Mouse (Mus musculus): ENCODE measurements around the gene Cd200r1. TPM values are rescaled to one million over a fixed set of nuclear protein-coding genes. Genes with fewer than 3 reads are reported as not detected.

Gene Cd200r1
- polyA plus RNA-seq (2017; shearing (Covaris generic)) = 40.1 TPM

DNA sequence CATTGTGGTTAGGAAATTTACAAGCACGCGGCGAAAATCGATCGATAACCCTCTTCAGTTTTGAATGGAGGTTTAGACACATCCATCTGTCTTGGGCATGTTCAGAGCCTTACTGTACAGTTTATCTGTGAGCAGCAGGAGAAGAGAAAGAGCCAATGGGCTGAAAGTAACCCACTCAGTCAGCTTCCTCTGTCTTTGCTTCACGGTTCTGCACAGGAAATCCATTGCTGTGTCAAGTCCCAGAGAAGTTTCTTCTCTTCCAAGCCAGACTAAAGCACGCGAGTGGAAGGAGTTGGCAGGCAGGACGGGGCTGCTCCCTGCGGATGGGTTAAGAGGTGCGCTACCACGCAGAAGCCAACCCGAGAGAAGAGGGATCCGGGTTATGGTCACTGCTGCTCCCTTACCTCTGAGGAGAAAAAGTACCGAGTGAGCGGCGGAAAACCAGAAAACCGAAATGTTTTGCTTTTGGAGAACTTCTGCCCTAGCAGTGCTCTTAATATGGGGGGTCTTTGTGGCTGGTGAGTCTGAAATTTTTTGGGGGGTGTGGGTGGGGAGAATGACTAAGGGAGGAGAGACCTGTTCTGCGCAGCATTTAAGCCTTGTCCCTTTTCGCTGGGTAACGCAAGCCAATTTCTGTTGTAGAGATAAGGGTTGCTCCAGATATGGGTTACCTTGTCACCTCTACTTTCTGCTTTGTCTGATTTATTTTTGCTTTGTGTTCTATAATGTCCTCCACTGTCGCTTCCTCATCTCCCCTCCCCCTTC is at the start of gene Cd200r1:
TSS of gene Cd200r1 (plus strand) at position 182 of the 765 bp plus-strand sequence.

DNA sequence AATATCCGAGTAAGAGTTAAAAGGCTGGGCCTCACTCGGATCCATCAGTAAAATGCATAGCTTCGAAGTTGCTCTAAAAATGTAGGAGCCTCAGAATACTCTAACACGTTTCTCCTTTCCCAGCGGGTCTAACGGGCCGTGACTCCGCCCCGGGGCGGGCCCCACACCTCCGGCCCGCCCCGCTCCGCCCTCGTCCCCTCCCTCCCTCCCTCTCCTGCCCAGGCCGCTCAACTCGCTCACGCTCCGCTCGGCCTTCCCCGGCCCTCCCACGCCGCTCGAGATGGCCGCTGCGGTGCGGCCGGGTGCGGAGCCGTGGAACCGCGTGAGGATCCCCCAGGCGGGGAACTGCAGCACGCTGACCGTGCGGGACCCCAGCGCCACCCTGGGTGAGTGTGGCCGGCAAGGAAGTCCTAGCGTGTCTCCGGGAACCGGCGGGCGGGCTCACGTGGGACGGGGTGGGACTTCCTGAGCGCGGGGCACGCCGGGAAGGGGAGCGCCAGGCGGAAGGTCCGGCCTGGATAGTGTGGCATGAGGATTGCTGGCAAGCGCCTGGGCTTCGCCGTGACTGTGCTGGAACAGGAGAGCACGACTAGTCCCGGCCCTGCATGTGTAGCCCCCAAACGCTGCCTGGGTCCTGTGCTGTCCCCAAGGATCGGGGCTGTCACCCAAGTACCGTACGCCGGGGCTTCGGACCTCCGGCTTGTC is 41.3 kb upstream of the Cd200r1 start, which contains the start of gene Nepro:
TSS of gene Nepro (plus strand) at position 219 of the 705 bp plus-strand sequence.

DNA sequence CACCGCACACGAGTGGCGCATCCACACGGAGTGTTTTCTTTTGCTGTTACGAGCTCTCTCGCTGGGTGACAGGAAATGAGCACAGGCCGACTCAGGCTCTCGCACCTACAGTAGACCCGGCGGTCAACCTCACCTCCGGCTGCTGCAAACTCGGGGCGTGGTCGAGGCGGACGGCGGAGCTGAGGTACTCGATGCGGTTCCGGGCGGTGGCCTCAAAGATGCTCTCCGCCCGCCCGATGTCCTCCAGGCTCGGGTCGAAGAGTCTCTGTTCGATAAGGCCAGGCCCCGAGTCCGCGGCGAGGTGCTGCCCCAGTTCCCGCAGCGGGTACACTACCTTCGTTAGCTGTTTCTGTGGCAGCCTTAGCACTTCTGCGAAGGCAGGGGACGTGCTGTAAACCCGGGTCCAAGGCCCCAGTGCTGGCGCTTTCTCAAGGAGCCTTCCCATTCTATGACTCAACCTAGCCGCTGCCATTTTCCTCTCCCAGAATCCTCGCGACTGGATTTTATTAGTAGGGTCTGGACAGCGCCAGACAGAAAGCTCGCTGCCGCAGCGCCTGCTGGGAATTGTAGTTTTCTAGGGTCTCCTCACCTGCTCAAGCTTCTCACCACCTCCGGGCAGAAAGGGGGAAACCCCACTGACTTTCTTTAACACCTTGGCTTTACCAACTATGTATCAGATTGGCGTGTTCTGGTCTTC is 19.5 kb upstream of the Cd200r1 start, which contains the start of gene Gtpbp8:
TSS of gene Gtpbp8 (minus strand) at position 498 of the 697 bp plus-strand sequence.

DNA sequence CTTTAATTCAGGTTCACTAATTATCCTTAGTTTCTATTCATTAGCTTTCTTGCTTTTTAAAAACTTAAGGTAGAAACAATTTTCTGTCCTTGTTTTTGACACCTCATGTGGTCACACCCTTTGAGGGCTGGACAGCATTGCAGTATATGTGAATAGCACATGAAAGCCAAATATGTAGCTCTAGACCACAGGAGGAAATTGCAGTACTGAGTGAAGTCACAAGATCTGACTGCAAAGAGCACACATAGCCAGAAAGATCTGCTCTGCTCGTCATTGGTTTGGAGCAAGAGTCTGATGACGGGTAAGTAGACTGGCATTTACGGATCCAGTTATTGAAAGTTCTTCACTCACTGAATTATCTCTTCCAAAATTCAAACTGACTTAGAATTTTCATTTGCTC is 46.0 kb downstream of the Cd200r1 start, which contains the start of gene Cd200r4:
TSS of gene Cd200r4 (plus strand) at position 190 of the 400 bp plus-strand sequence.

Other genes with a start within 250 kb of the Cd200r1 start
- gene Boc, start 206.8 kb upstream of the Cd200r1 start, polyA plus RNA-seq (2017; shearing (Covaris generic)) = 0.87 TPM
- gene Nepro, start 41.4 kb upstream of the Cd200r1 start, polyA plus RNA-seq (2017; shearing (Covaris generic)) = 11.1 TPM
- gene Gtpbp8, start 19.4 kb upstream of the Cd200r1 start, polyA plus RNA-seq (2017; shearing (Covaris generic)) = 40.7 TPM
- 2.8 TPM for gene Cd200r4, start 46.0 kb downstream of the Cd200r1 start, polyA plus RNA-seq (2017; shearing (Covaris generic))
- gene Cd200r2, start 101.4 kb downstream of the Cd200r1 start, polyA plus RNA-seq (2017; shearing (Covaris generic)) = 0.11 TPM
- 1.9 TPM for gene Cd200r3, start 177.9 kb downstream of the Cd200r1 start, polyA plus RNA-seq (2017; shearing (Covaris generic))